Mouse (Mus musculus): ENCODE data around the gene Shisal2a. TPM values are rescaled to one million over a fixed set of nuclear protein-coding genes. Genes with fewer than 3 reads are reported as not detected.

Gene Shisal2a
- polyA plus RNA-seq, 1 experiment from 2014 or later, result 2.7 TPM

DNA sequence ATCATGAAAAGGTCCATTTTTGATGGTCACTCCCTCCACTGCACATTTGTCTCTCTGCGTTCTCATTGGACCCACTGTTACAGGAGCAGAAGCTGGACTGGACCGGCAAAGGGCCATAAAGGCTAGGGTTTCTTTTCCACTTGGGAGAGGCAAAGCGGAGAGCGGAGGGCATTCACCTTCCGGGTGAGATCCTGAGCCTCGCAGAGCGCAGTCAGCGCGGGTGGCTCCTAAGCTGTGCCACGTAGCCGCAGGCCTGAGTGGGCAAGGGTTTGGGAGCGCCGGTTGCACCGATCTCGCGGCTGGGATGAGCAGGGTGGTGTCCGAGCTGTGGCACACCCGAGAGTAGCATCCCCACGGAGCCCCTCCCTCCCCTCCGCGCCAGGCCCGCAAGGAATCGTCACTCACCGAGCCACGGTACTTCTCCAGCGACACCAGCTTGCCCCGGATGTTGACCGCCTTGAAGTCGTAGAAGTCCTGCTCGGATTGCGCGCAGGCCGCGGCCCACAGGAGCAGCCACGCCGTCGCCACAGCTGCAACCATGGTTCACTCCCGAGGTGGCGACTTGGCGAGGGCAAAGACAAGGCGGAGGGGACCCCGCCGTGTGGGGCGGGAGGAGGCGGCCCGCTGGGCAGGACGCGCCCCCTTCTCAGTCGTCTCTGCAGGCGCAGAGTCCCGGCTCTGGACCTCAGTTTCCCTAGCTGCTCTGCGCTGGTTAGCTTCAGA is 23.1 kb upstream of the Shisal2a start:
- Histone ChIP-seq H3K4me2 (ENCODE audit: low read depth) (peak overlapping the region; percentile 67), H3K4me3 (ENCODE audit: low read depth, low read length) (peak overlapping the region; percentile 37), H3K27me3 (ENCODE audit: control insufficient read depth, insufficient read depth, low read length) (no peaks in the 10 kb centered on the region), H3K36me3 (ENCODE audit: control insufficient read depth, insufficient read depth, low read length) (no peaks in the 10 kb centered on the region), H3K4me1 (ENCODE audit: control insufficient read depth, insufficient read depth, low read length) (peaks cover 8% of the 10 kb centered on the region), H3K9ac (ENCODE audit: low read length) (peak overlapping the region; percentile 73), H3K9me3 (ENCODE audit: control insufficient read depth, low read length) (no peaks in the 10 kb centered on the region), H3K27ac (ENCODE audit: low read depth, low read length) (no peak overlapping the region)
- 2% methylated on average over 52 of the region's 52 CpGs for WGBS
- peak; percentile 65 for ATAC-seq (ENCODE audit: insufficient read depth, low FRiP score, low TSS enrichment)
- peak; percentile 70 for DNase-seq (ENCODE audit: low spot score)

- H3K27ac ChIP-seq (ENCODE audit: low read depth, low read length), result no peak overlapping the region
- WGBS, result 65% methylated on average over 3 of the region's 3 CpGs
- H3K27me3 ChIP-seq (ENCODE audit: control insufficient read depth, insufficient read depth, low read length), result no peaks in the 10 kb centered on the region
- ATAC-seq (ENCODE audit: insufficient read depth, low FRiP score, low TSS enrichment), result no peak
- no peak for DNase-seq (ENCODE audit: low spot score)
- peak overlapping the region; percentile 37; the same call in 1 of the 2 replicates for H3K4me3 ChIP-seq (ENCODE audit: low read depth, low read length)
- H3K36me3 ChIP-seq (ENCODE audit: control insufficient read depth, insufficient read depth, low read length), result no peaks in the 10 kb centered on the region
- H3K9me3 ChIP-seq (ENCODE audit: control insufficient read depth, low read length), result no peaks in the 10 kb centered on the region
- peaks cover 8% of the 10 kb centered on the region for H3K4me1 ChIP-seq (ENCODE audit: control insufficient read depth, insufficient read depth, low read length)
- peak overlapping the region; percentile 73 for H3K9ac ChIP-seq (ENCODE audit: low read length)
- peak overlapping the region; percentile 67 for H3K4me2 ChIP-seq (ENCODE audit: low read depth)
Observed at GRCm38 (mm10) chr4:108405766-108406137, 22.6 kb upstream of the Shisal2a start.

DNA sequence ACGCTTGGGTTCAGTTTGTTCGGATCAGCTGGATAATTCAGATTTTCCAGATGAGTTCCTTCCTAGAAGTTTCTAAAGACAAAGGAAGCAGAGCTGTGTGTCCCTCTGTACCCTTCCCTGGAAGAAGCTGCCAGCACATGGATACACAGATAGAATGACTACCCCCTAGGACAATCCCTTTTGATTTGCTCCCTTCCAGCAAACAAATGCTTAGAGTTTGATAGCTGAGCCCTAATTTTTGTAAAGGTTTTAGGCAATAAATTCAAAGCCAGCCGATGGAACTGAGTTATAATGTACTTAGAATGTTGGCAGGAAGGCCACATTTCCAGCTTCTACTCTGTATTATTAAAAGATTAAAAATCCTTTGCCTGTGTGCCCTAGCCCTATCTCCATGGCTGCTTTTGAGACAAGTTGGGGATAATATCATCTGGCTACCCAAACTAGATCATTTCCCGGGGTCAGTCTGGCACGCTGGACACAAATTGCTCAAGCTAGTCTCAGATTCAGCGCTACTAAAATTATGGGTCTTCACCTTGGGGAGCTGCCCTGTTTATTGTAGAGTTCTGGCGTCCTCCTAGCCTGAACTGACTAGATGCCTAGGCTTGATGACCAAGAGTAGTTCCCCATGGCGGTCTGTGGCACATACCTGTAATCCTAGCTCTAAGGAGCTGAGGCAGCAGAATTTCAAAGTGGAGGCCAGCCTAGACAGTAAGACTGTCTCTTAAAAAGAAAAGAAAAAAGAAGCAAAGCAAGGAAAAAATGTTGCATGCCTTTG is 20.9 kb upstream of the Shisal2a start:
- no peak for ATAC-seq (ENCODE audit: insufficient read depth, low FRiP score, low TSS enrichment)
- WGBS, result 91% methylated on average over 8 of the region's 8 CpGs

GRCm38 (mm10) chr4:108400395-108400794 is 17.2 kb upstream of the Shisal2a start:
- DNase-seq (ENCODE audit: low spot score) (no peak), ATAC-seq (ENCODE audit: insufficient read depth, low FRiP score, low TSS enrichment) (no peak)
- Histone ChIP-seq H3K4me2 (ENCODE audit: low read depth) (no peak overlapping the region), H3K27me3 (ENCODE audit: control insufficient read depth, insufficient read depth, low read length) (no peaks in the 10 kb centered on the region), H3K4me1 (ENCODE audit: control insufficient read depth, insufficient read depth, low read length) (no peaks in the 10 kb centered on the region), H3K4me3 (ENCODE audit: low read depth, low read length) (no peak overlapping the region), H3K27ac (ENCODE audit: low read depth, low read length) (no peak overlapping the region), H3K9me3 (ENCODE audit: control insufficient read depth, low read length) (no peaks in the 10 kb centered on the region), H3K36me3 (ENCODE audit: control insufficient read depth, insufficient read depth, low read length) (no peaks in the 10 kb centered on the region), H3K9ac (ENCODE audit: low read length) (no peak overlapping the region)
- 93% methylated on average over 10 of the region's 10 CpGs for WGBS

More for the DNA sequence above, 20.9 kb upstream of the Shisal2a start:
- Histone ChIP-seq H3K4me3 (ENCODE audit: low read depth, low read length) (no peak overlapping the region), H3K27me3 (ENCODE audit: control insufficient read depth, insufficient read depth, low read length) (no peaks in the 10 kb centered on the region), H3K36me3 (ENCODE audit: control insufficient read depth, insufficient read depth, low read length) (no peaks in the 10 kb centered on the region), H3K9me3 (ENCODE audit: control insufficient read depth, low read length) (no peaks in the 10 kb centered on the region), H3K4me1 (ENCODE audit: control insufficient read depth, insufficient read depth, low read length) (peaks cover 8% of the 10 kb centered on the region), H3K27ac (ENCODE audit: low read depth, low read length) (no peak overlapping the region), H3K4me2 (ENCODE audit: low read depth) (no peak overlapping the region), H3K9ac (ENCODE audit: low read length) (no peak overlapping the region)
- no peak for DNase-seq (ENCODE audit: low spot score)

DNA sequence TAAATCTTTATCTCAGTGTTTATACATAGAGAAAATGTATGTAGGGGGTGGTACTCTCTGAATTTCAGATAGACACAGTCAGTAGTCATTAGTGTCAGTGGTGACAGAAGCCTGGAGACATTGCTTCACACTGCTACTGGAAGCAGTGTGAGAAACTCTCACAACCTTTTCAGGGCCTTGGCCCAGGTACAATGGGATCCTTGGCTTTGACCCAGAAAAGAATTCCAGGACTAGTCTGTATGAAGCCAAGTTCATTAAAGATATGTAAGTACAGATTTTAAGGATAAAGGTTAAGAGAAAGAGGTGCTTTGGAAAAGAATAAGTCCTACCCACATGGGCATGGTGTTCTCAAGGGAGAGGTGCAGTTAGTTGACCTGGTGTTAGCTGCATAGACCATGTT is 11.1 kb upstream of the Shisal2a start:
- Histone ChIP-seq H3K9me3 (ENCODE audit: control insufficient read depth, low read length) (no peaks in the 10 kb centered on the region; the same call in 1 of the 2 replicates), H3K4me2 (ENCODE audit: low read depth) (no peak overlapping the region), H3K36me3 (ENCODE audit: control insufficient read depth, insufficient read depth, low read length) (no peaks in the 10 kb centered on the region), H3K9ac (ENCODE audit: low read length) (no peak overlapping the region), H3K27me3 (ENCODE audit: control insufficient read depth, insufficient read depth, low read length) (no peaks in the 10 kb centered on the region), H3K4me1 (ENCODE audit: control insufficient read depth, insufficient read depth, low read length) (no peaks in the 10 kb centered on the region), H3K27ac (ENCODE audit: low read depth, low read length) (no peak overlapping the region), H3K4me3 (ENCODE audit: low read depth, low read length) (no peak overlapping the region)
- ATAC-seq (ENCODE audit: insufficient read depth, low FRiP score, low TSS enrichment) (no peak), DNase-seq (ENCODE audit: low spot score) (no peak)

DNA sequence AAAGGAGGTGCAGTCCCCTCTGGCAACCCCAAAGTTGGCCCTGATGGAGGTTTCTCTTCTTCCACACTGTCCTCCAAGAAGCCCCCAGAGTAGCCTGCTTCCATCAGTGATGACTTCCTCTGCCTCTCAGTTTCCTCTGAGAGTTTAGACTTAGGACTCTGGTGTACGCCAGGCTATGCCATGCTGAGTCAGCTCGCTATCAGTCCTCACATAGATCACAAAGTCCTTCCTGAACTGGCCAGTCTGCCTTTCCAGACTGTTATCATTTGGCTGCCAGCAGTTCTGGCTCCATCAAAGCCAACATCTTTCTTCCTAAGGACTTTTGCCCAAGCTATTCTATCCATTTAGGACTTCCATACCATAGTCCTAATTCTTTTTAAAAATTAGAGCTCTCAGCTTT is 9.4 kb upstream of the Shisal2a start:
- no peak overlapping the region for H3K9ac ChIP-seq (ENCODE audit: low read length)
- H3K36me3 ChIP-seq (ENCODE audit: control insufficient read depth, insufficient read depth, low read length), result no peaks in the 10 kb centered on the region
- ATAC-seq (ENCODE audit: insufficient read depth, low FRiP score, low TSS enrichment) (no peak), DNase-seq (ENCODE audit: low spot score) (no peak)
- H3K27me3 ChIP-seq (ENCODE audit: control insufficient read depth, insufficient read depth, low read length), result no peaks in the 10 kb centered on the region
- H3K4me1 ChIP-seq (ENCODE audit: control insufficient read depth, insufficient read depth, low read length), result 0 out of 2 replicates have a peak, but pooled peaks cover 3% of the 10 kb centered on the region
- 75% methylated on average over 2 of the region's 2 CpGs for WGBS
- no peak overlapping the region for H3K27ac ChIP-seq (ENCODE audit: low read depth, low read length)
- H3K9me3 ChIP-seq (ENCODE audit: control insufficient read depth, low read length), result no peaks in the 10 kb centered on the region; the same call in 1 of the 2 replicates
- no peak overlapping the region for H3K4me2 ChIP-seq (ENCODE audit: low read depth)
- no peak overlapping the region for H3K4me3 ChIP-seq (ENCODE audit: low read depth, low read length)

- Histone ChIP-seq H3K36me3 (ENCODE audit: control insufficient read depth, insufficient read depth, low read length) (no peaks in the 10 kb centered on the region), H3K9me3 (ENCODE audit: control insufficient read depth, low read length) (no peaks in the 10 kb centered on the region; the same call in 1 of the 2 replicates), H3K4me3 (ENCODE audit: low read depth, low read length) (no peak overlapping the region), H3K4me1 (ENCODE audit: control insufficient read depth, insufficient read depth, low read length) (0 out of 2 replicates have a peak, but pooled peaks cover 5% of the 10 kb centered on the region), H3K9ac (ENCODE audit: low read length) (no peak overlapping the region), H3K4me2 (ENCODE audit: low read depth) (no peak overlapping the region), H3K27me3 (ENCODE audit: control insufficient read depth, insufficient read depth, low read length) (no peaks in the 10 kb centered on the region), H3K27ac (ENCODE audit: low read depth, low read length) (no peak overlapping the region)
- WGBS, result 79% methylated on average over 5 of the region's 5 CpGs
- DNase-seq (ENCODE audit: low spot score) (no peak), ATAC-seq (ENCODE audit: insufficient read depth, low FRiP score, low TSS enrichment) (no peak)
Observed at GRCm38 (mm10) chr4:108391124-108391523, 8.0 kb upstream of the Shisal2a start.

GRCm38 (mm10) chr4:108388741-108389140 is 5.6 kb upstream of the Shisal2a start:
- ATAC-seq (ENCODE audit: insufficient read depth, low FRiP score, low TSS enrichment) (no peak), DNase-seq (ENCODE audit: low spot score) (no peak)
- Histone ChIP-seq H3K9me3 (ENCODE audit: control insufficient read depth, low read length) (no peaks in the 10 kb centered on the region), H3K36me3 (ENCODE audit: control insufficient read depth, insufficient read depth, low read length) (no peaks in the 10 kb centered on the region), H3K4me2 (ENCODE audit: low read depth) (no peak overlapping the region), H3K4me1 (ENCODE audit: control insufficient read depth, insufficient read depth, low read length) (0 out of 2 replicates have a peak, but pooled peaks cover 5% of the 10 kb centered on the region), H3K4me3 (ENCODE audit: low read depth, low read length) (no peak overlapping the region), H3K9ac (ENCODE audit: low read length) (no peak overlapping the region), H3K27ac (ENCODE audit: low read depth, low read length) (no peak overlapping the region), H3K27me3 (ENCODE audit: control insufficient read depth, insufficient read depth, low read length) (peaks cover 6% of the 10 kb centered on the region)
- WGBS, result 85% methylated on average over 3 of the region's 3 CpGs
